Mouse (Mus musculus): ENCODE measurements around the gene Fcho1.

Gene Fcho1

GRCm38 (mm10) chr8:71682832-71683231 is 42.7 kb downstream of the Fcho1 start:
- no peak for DNase-seq (ENCODE audit: low read depth, low spot score)

GRCm38 (mm10) chr8:71681369-71681915 is 44.1 kb downstream of the Fcho1 start:
- no peak for DNase-seq (ENCODE audit: low read depth, low spot score)

GRCm38 (mm10) chr8:71680471-71680870 is 45.0 kb downstream of the Fcho1 start:
- DNase-seq (ENCODE audit: low read depth, low spot score) = no peak

GRCm38 (mm10) chr8:71679550-71680168 is 45.9 kb downstream of the Fcho1 start:
- DNase-seq (ENCODE audit: low read depth, low spot score) = no peak

GRCm38 (mm10) chr8:71679116-71679515 is 46.4 kb downstream of the Fcho1 start:
- DNase-seq (ENCODE audit: low read depth, low spot score) = no peak

GRCm38 (mm10) chr8:71678216-71678615 is 47.3 kb downstream of the Fcho1 start:
- DNase-seq (ENCODE audit: low read depth, low spot score) = no peak

GRCm38 (mm10) chr8:71677555-71677954 is 48.0 kb downstream of the Fcho1 start:
- DNase-seq (ENCODE audit: low read depth, low spot score) = no peak

- DNase-seq (ENCODE audit: low read depth, low spot score) = no peak
Observed at GRCm38 (mm10) chr8:71676803-71677202, 48.7 kb downstream of the Fcho1 start.

GRCm38 (mm10) chr8:71676020-71676741 is 49.3 kb downstream of the Fcho1 start, which contains the start of gene Jak3:
Gene Jak3 (plus strand): TSS chr8:71676296.
- DNase-seq (ENCODE audit: low read depth, low spot score) = peak; percentile 87

- DNase-seq (ENCODE audit: low read depth, low spot score) = no peak
Observed at GRCm38 (mm10) chr8:71675456-71676019, 50.0 kb downstream of the Fcho1 start.

GRCm38 (mm10) chr8:71674071-71674470 is 51.4 kb downstream of the Fcho1 start:
- no peak for DNase-seq (ENCODE audit: low read depth, low spot score)

- no peak for DNase-seq (ENCODE audit: low read depth, low spot score)
Observed at GRCm38 (mm10) chr8:71672168-71672735, 53.3 kb downstream of the Fcho1 start.

GRCm38 (mm10) chr8:71671549-71671965 is 54.0 kb downstream of the Fcho1 start, which contains the start of gene Unc13a:
Gene Unc13a (minus strand): TSS chr8:71671757.
- DNase-seq (ENCODE audit: low read depth, low spot score) = peak; percentile 90

- DNase-seq (ENCODE audit: low read depth, low spot score) = peak; percentile 68
Observed at GRCm38 (mm10) chr8:71670621-71671548, 54.6 kb downstream of the Fcho1 start.

GRCm38 (mm10) chr8:71670198-71670597 is 55.3 kb downstream of the Fcho1 start:
- no peak for DNase-seq (ENCODE audit: low read depth, low spot score)

GRCm38 (mm10) chr8:71668220-71668975 is 57.1 kb downstream of the Fcho1 start:
- DNase-seq (ENCODE audit: low read depth, low spot score) = peak; percentile 89

GRCm38 (mm10) chr8:71667256-71667655 is 58.3 kb downstream of the Fcho1 start:
- no peak for DNase-seq (ENCODE audit: low read depth, low spot score)

- no peak for DNase-seq (ENCODE audit: low read depth, low spot score)
Observed at GRCm38 (mm10) chr8:71666855-71667254, 58.7 kb downstream of the Fcho1 start.

- DNase-seq (ENCODE audit: low read depth, low spot score) = peak; percentile 93
Observed at GRCm38 (mm10) chr8:71665331-71666130, 60.0 kb downstream of the Fcho1 start.

Measured in A20 (cell line).